Mouse (Mus musculus) ES-CJ7 (cell line): ENCODE results near the gene Mbd3.

Source experiments
- DNase-seq: peaks from one replicate; pipeline ENCODE4 v3.0.0; 2011; ENCODE audit warnings: low read depth, low spot score

The Mbd3 gene

DNA sequence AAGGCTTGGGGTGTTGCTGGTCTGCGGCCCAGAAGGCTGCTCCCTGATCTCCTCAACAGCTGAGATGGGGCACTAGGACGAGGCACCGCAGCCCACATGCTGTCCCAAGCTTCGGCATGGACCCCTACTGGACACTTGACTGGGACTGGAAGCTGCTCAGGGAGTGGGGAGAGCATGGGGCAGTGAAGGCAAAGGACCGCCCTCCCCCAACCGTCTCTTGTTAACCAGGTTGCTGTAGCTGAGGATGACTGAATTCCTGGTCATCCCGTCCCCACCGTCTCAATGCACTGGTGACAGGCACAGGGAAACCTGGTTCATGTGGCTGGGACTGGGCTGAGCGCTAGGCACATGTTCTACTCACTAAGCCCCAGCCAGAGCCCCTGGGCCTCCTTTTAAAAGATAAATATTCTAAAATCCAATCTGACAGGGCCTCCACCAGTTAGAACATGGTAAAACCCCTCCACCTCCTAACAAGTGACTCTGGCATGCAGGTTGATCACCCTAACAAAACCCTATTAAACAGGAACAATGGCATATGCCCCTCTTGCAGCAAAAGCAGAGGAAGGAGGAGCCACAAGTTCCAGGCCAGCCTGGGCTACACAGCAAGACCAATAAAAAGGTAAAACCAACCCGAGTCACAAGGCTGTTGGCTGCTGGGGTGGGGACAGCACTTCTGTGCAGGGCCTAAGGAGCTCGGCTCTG, 2.4 kb downstream of the Mbd3 start:
- peak; percentile 61 for DNase-seq

DNA sequence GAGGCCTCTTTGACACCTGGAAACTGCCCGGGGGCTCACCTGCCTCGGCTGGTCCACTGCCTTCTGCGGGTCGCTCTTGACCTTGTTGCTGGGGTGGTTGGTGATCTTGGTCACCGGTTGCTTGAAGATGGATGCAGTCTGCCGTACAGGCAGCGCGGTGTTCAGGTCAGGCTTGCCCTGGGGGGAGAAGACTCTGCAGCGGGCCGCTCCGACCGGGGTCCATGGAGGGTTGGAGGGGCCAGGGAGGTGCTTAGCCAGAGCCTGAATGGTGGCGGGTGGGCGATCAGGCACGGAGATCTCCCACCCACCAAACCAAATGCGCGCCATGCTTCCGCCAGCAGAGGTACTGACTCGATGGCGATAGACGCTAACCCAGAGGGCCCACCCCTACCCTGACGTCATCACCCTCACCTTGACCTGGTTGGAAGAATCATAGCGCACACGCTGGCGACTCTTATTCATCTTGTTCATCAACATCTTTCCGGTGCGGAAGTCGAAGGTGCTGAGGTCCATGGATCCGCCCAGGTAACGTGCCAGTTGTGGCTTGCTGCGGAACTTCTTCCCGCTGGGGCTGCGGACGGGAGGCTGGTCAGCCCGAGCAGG, 4.2 kb downstream of the Mbd3 start:
- DNase-seq: peak; percentile 87

DNA sequence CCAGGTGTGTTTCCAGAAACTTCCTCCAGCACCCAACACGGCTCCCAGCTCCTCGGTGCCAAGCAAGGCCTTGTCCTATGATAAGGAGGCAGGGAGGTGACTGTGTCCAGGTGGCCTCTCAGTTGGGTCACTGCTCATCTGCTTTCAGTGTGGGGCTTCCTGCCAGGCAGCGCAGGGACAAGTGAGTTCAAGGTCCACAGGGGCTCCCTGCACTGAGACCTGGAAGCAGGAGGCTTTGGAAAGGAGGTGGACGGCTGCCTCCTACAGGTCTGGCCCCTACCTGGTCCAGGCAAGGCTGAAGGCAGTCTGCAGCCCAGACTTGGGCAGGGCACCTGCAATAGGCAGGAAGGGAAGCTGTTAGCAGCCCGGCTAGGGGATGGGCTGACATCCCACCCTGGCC, 6.7 kb downstream of the Mbd3 start:
- no peak for DNase-seq

DNA sequence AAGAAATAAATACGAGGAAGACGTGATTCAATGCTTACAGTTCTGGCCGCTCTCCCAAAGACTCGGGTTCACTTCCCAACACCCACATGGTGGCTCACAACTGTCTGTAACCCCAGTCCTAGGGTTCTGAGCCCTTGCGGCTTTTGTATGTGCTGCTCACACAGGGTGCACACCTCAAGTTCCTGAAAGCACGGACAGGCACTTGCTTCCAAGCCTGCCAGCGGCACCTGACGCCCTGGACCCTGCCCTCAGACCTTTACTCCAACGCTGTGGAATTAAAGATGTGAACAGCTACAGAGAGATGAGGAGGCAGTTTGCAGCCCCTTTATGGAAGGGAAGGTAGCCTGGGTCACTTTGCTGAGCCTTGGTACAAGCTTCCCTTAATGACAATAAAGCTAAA, 8.7 kb downstream of the Mbd3 start:
- DNase-seq: no peak

DNA sequence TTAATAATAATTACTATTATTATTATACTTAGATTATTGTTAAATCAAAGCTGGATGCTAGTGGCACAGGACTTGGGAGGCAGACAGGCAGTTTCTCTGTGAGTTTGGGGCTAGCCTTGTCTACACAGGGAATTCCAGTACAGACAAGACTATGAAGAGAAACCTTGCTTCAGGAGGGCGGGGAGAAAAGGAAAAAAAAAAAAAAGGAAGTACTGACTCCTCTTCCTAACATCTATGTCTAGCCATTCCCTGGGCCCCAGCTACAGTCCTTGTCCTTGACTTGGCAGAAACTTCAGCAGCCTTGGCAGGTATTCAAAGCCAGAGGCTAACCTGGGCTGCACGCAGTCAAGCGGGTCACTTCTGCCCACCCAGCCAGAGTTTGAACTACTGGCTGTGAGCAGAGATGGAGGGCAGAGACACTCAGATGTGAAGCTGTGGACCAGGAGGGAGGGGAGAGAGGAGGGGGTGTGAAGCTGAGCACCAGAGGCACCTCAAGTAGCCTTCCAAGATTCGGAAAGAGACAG, 10.1 kb downstream of the Mbd3 start:
- DNase-seq: no peak

DNA sequence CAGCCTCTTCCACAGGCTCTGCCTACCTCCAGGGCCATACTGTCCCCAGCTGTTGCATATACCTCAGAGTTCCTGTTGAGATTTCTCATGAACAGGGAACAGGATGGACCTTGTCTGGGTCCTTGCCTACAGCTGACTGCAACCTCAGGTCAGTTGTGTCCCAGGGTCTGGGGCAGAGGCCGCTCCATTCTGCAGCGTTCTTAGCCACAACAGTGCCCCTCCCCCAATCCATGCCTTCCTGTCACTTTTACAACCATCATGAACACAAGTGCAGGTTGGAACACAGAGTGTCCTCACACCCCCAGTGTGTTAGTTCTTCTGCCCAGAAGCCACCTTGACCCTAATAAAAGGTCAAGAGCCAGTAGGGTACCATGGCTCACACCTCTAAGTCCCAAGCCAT, 10.6 kb downstream of the Mbd3 start:
- no peak for DNase-seq

DNA sequence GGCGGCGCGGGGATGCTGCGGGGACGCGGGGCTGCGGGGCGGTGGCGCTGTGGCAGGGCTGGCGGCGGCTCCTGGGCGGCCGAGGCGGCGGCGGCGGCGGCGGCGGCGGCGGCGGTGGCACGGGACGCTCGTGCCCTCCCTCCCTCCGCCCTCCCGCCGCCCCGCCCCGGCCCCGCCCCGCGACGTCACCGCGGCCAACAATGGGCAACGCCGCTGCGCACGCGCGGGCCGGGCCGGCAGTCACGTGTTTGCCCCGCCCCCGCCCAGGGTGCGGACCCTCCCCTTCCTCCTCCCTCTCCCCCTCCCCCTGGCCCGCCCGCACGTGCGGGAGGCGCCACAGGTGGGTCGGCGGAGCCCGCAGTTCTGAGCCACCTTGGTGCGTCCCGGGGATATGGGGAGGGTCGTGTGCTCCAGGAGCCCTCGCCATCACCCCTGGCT, 11.8 kb downstream of the Mbd3 start, which contains the start of gene Mex3d:
Mex3d (minus strand) TSS at position 138 of the 438 bp plus-strand sequence.
- peak; percentile 86 for DNase-seq

DNA sequence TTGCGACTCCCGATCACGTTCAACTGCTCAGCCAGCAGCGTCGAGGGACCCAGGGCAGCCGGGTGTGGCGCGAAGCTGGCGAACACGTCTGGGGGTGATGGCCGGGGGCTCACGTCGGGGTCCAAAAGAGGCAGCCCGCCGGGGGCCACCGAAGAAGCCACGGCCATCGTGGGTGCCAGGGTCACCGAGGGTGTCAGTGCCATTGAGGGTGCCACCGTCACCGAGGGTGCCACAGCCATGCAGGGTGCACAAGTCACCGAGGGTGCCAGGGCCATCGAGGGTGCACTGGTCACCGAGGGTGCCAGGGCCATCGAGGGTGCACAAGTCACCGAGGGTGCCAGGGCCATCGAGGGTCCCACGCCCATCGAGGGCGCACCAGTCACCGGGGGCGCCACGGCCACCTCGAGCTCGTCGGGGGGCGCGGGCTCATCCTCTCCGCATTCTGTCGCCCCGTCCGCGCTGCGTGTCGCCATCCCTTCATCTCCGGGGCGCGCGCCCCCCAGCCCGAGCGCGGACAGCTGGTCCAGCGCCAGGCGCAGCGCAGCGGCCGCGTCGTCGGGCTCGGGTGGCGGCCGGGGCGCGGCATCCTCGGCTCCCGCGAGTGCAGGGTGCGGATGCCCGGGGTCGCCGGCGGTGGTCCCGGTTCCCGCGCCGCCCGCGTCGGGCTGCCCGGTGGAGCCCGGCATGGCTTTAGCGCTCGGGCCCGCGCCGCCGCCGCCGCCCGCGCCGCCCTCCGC, 12.4 kb downstream of the Mbd3 start:
- no peak for DNase-seq

DNA sequence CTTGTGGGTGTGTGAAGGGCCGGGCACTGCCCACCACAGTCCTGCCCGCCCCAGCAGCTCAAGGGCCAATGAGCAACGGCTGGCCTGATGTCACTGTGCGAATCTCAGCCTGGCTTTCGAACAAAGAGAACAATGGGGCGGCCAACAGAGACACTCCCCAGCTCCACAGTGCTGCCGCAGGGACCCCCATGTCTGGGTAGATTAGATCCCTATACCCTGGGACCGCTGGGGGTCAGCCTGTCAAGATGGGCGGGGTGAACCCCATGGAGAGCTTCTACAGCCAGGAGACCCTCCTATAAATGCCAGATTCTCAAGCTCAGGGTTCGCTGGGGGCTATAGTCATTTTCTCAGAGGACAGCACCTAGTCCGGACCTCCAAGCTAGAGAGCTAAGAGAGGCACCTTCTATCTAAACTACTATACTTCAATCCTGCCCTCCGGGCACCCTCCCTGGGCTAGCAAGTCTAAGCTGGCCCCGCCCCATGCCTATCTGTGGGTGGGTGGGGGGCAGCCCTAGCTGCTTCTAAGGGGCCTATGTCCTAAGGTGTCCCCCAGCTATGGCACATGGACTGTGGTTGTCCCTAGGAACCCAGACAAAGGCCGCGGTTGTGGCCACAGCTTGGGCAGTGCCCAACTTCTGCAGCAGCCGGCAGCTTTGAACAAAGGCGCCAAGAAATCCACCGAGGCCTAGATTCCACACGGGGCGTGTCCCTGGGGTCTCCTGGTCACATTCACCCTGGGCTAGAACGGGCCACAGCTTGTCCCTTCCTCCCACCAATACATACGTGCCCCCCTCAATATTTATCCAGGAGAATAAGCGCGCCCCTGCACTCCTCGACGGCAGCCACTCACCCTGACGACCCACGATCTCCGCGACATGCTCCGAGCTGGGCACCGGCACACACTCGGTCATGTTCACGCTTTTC, 13.3 kb downstream of the Mbd3 start:
- DNase-seq: no peak

DNA sequence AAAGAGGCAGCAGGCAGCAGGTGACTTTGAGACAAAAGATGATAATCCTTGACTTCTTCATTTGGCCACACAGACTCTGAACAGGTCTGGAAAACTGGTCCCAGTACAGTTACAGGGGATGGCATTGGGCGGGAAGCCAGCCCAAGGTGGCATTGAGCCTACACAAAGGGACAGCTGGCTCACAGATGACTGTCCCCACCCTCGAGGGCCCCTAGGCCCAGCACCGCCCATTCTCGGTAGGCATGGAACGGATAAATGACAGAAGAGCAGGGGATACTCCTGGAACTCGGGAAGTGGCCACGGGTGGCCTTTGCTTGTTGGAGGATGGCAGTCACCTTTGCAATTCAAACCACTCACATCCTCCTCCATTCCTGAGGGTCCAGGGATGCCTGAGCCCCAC, 14.0 kb downstream of the Mbd3 start:
- DNase-seq: no peak

DNA sequence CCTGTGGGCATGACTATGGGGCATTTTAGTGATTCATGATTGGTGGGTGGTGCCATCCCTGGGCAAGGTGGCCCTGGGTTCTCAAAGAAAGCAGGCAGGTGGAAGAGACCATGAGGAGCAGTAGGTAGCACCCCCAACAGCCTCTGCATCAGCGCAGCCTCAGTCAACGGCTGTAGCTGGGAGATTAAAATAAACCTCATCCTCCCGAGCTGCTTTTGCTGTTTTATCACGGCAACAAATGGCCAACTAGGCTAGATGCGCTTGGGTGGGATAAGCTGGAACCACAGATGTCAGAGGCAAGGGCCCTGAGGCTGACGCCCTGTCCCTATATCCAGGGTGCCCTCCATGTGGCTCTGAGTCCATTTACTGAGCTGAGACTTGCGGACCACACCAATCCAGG, 14.6 kb downstream of the Mbd3 start:
- DNase-seq: no peak

DNA sequence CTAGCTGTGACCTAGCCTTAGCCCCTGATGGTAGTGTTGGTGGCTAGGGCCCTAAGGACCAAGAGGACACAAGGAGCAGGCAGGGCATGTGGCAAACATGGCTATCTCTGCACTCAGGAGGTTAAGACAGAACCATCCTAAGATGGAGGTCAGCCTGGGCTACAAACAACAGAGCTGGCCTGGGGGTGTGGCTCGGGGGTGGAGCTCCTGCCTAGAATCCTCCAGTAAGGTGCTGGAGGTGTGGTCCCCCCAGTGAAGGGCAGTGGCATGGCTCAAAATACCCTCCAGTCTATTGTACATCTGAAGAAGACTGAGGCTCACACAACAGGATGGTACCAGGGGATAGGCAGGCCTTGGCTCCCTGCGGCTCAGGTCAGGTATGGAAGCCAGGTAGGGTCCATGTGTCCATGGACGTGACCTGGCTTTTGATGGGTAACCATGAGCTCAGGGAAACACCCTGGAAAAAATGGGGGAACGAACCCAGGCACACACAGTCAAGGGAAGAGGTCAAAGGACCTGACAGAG, 15.2 kb downstream of the Mbd3 start:
- DNase-seq: no peak

DNA sequence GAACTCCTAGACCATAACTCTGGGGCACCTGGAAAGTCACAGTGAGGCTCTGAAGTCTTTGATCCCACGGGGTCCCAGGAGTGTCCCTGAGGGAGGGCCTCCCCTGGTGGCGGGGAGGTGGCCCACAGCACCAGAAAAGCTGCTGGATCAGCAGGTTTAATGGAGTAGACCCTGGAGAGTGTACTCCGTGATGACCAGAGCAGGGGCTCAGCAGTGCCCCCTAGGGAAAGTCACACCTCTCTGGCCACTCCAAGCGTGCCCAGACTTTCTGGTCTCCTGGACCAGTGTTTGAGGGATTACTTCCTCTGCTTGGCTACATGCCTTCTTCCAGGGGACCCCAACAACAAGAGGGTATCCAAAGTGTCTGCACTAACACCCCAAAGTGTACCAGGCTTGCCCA, 15.9 kb downstream of the Mbd3 start:
- no peak for DNase-seq

DNA sequence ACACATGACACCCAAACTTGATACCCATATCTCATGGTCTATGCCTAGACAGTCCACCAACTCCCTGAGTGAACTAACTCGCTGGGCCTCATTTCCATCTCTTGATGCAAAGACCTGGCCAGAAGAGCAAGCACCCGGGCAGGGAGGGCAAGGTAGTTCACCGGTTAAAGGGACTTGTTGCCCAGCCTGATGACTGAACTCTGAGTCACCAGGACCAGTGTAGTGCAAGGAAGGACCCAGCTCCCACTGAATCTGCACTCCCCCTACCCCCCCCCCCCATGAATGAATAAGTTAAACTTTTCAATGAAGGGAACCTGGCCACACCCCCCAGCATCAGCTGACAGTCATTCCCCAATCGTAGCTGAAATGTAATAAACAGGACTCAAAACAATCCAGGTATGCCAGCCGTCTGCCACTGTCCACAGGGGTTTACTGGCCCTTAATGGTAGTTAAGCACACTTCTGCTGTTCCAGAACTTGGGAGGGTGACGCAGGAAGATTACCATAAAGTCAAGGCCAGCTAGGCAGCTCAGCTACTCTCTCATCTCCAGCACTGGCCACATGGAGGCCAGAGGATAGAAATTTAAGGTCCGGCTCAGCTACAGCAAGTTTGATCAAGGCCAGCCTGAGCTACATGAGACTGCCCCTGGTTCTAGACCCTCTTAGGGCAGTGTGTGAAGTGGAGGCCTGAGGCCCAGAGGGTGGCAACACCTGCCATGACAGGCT, 16.5 kb downstream of the Mbd3 start:
- DNase-seq: no peak

DNA sequence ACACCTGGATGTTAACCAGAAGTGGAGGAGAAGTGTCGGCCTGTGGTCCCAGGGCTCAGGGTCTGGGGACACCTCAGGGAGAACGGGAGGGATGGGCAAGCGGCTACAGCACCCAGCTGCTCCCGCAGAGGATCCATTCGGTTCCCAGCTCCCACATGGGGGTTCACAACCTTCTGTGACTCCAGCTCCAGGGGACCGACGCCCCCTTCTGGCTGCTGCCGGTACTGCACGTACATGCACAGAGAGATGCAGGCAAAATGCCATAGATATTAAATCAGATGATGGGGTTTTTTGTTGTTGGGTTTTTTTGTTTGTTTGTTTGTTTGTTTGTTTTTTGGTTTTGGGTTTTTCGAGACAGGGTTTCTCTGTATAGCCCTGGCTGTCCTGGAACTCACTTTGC, 21.6 kb downstream of the Mbd3 start:
- no peak for DNase-seq

DNA sequence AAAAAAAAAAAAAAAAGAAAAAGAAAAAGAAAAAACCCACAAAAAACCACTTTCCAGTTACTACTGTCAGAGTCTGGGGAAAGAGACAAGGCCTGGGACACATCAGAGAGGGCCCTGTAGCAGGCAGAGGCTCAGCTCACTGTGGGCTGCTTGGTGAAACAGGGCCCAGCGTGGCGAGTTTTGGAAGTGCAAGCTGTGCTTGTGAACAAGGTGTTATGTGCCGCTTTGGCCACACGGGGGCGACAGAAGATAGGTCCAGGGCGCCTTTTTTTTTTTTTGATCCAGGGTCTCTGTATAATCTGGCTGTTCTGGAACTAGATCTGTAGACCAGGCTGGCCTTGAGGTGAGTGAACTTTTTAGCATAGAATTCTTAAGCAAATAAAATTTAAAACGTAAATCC, 23.2 kb downstream of the Mbd3 start:
- peak; percentile 95 for DNase-seq

DNA sequence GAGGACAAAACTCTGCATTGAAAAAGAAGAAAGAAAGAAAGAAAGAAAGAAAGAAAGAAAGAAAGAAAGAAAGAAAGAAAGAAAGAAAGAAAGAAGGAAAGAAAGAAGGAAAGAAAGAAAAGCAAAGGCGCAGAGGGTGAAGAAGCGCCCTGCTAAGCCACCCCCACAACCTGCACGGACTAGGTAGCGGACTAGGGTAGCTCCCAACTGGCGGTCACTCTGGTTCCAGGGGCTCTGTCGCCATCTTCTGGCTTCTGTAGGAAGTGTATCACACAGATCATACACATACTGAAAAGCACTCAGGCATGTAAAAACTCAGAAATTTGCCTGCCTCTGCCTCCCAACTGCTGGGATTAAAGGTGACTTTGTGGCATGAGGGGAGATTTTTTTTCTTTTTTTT, 25.3 kb downstream of the Mbd3 start:
- peak; percentile 83 for DNase-seq

DNA sequence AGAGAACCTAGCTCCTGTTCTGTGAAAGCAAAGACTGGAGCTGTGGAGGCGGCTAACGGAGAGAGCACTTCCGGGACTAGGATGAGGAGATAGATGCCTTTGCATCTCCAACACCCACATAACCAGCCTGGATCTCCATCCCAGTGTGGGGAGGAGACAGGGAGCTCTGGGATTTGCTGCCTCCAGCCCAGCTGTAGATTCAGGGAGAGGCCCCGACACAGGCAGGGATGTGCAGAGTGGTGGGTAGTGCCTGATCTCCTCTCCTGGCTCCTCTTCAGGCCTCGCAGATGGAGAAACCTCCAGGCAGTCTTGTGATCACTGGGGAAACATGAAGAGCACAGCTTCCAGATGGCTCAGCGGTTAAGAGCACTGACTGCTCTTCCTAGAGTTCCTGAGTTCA, 26.6 kb downstream of the Mbd3 start:
- no peak for DNase-seq

DNA sequence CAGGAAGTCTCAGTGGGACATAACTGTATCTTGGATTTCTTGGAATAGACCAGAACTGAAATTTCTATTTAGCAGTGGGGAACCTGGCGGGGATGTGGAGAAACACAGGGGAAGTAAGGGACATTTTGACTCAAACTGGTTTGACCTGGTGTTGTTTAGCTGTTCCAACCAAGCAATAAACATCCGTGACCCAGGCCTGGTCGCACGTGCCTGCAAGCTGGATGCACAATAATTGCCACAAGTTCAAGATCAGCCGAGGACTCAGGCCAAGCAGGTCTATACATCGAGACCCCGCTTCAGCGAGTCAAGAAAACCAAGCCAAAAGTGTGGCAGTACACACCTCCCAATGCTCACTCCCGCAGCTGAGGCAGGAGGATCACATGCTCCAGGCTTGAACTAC, 27.4 kb downstream of the Mbd3 start:
- DNase-seq: no peak

DNA sequence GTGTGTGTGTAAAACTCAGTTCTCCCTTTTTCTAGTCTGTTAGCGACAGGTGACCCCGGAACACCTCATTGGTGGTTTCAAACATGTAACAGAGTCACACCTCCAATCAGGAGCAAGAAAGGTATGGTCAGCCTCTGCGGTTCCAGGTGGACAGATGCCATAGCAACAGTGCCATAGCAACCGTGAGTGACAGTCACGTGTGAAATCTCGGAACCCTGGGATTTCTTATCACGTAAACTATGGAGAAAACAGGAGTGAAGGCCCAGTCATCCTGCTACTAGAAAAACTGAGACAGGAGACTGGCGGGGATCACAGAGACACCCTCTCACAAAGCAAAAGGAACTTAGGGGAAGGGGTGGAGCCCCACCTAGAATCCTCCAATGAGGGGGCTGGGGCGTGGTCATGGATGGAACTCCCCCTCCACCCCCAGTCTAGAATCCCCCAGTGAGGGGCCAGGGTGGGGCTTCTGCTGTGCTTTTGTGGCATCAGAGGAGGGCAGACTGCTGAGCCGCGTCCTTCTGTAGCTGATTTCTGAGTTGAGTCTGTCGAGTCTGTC, 27.9 kb downstream of the Mbd3 start:
- DNase-seq: peak; percentile 83
